Mouse (Mus musculus) ES-Bruce4 (cell line): Measurements from ENCODE around the gene Sin3b. TPM values are rescaled to one million over a fixed set of nuclear protein-coding genes. Genes with fewer than 3 reads are reported as not detected.
"Not testable (repeated sequence)": the region's sequence is repeated elsewhere in the genome, so short reads cannot be mapped to it uniquely, and the experiment has no call there.

Source experiments
- H3K27ac ChIP-seq: 2 replicates; pipeline ENCODE4 v1.5.1; 2012; ENCODE audit warnings: low read length, inconsistent platforms; ENCODE audit not compliant: insufficient read depth
- H3K27me3 ChIP-seq: 2 replicates; pipeline ENCODE4 v1.6.1; 2012; ENCODE audit warnings: mild to moderate bottlenecking, low read length, inconsistent platforms; ENCODE audit not compliant: control insufficient read depth, poor library complexity, insufficient read depth, severe bottlenecking
- H3K36me3 ChIP-seq: 2 replicates; pipeline ENCODE4 v1.6.1; 2012; ENCODE audit warnings: inconsistent platforms, mild to moderate bottlenecking, low read length, moderate library complexity; ENCODE audit not compliant: control insufficient read depth, poor library complexity, insufficient read depth, severe bottlenecking
- H3K4me1 ChIP-seq: one replicate; pipeline ENCODE4 v1.8.1; 2011; ENCODE audit warnings: low read length; ENCODE audit not compliant: control insufficient read depth, insufficient read depth
- H3K4me3 ChIP-seq: 2 replicates; pipeline ENCODE4 v1.5.1; 2011; ENCODE audit warnings: low read depth, mild to moderate bottlenecking, low read length
- H3K9ac ChIP-seq: 2 replicates; pipeline ENCODE4 v1.6.1; 2012; ENCODE audit warnings: low read depth, mild to moderate bottlenecking, inconsistent platforms; ENCODE audit not compliant: poor library complexity, severe bottlenecking
- H3K9me3 ChIP-seq: replicated peaks from 2 replicates; pipeline ENCODE4 v1.6.1; 2012; ENCODE audit warnings: mild to moderate bottlenecking, low read length, inconsistent platforms; ENCODE audit not compliant: control insufficient read depth, poor library complexity, insufficient read depth, severe bottlenecking
- CTCF ChIP-seq: IDR thresholded peaks from one replicate; pipeline ENCODE4 v1.8.1; 2011; ENCODE audit warnings: low read depth, low read length
- EP300 ChIP-seq: IDR thresholded peaks from 2 replicates; pipeline ENCODE4 v1.6.1; 2011; ENCODE audit warnings: low read depth, low read length; ENCODE audit not compliant: insufficient read depth
- POLR2A ChIP-seq: IDR thresholded peaks from one replicate; pipeline ENCODE4 v1.8.1; 2011; ENCODE audit warnings: low read length; ENCODE audit not compliant: insufficient read depth
- polyA plus RNA-seq: library from polyadenylated mRNA; stranded (reverse); fragments of >200 nt; gene quantifications from 2 replicates; pipeline ENCODE4 v1.2.4, GENCODE M21; 2011; ENCODE audit warnings: low read depth; ENCODE audit not compliant: missing spikeins, insufficient read depth, insufficient read length

Sin3b gene
- polyA plus RNA-seq, result 196 and 208 TPM in 2 replicates

DNA sequence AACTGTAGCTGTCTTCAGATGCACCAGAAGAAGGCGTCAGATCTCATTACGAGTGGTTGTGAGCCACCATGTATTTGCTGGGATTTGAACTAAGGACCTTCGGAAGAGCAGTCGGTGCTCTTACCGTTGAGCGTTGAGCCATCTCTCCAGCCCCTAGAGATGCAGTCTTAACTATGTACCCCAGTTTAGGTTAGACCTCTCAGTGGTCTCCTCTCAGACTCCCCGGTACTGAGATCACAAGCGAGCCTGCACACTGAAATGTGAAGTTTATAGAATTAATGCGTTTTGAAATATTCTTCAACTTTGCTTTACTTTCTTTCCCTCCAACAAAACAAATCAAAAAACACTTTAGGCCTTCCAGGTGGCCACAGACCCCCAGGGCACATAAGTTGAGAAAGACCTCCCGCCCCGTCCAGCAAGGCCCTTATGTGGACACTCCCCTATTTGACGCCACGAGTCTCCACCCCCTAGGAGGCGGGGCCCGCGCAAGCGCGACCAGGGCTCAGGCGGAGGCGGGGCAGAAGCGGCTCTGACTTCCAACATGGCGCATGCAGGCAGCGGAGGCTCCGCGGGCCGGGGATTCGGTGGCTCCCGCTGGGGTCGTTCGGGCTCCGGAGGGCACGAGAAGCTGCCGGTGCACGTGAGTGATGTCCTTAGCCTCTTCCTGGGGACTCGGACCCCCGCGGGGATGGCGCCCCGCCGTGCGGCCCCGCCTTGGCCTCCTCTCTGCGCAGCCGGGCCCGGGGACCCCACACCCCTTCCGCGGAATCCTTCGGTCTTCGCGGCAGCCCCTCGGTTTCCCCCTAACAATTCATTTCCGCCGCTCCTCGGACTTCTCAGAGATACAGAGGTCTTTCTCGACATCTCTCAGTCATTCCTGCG is at the start of gene Sin3b:
Sin3b (plus strand) TSS at position 517 of the 882 bp plus-strand sequence.
- peak within 1 kb of the TSS; percentile 95 for H3K9ac ChIP-seq
- peaks cover 29% of the 10 kb centered on the region for H3K36me3 ChIP-seq
- no peak for TF ChIP-seq CTCF
- no peak for TF ChIP-seq EP300
- TF ChIP-seq POLR2A, result peak; percentile 81
- no peak within 1 kb of the TSS for H3K27ac ChIP-seq
- H3K9me3 ChIP-seq, result no peaks in the 10 kb centered on the region
- no peaks in the 10 kb centered on the region for H3K4me1 ChIP-seq
- peak within 1 kb of the TSS; percentile 92 for H3K4me3 ChIP-seq
- no peaks in the 10 kb centered on the region for H3K27me3 ChIP-seq

- Histone ChIP-seq H3K27me3 (no peaks in the 10 kb centered on the region), H3K27ac (no peak overlapping the region), H3K4me1 (peaks cover 15% of the 10 kb centered on the region), H3K4me3 (no peak overlapping the region), H3K9me3 (no peaks in the 10 kb centered on the region), H3K36me3 (no peaks in the 10 kb centered on the region), H3K9ac (no peak overlapping the region)
- TF ChIP-seq POLR2A, result no peak
- no peak for TF ChIP-seq EP300
- no peak for TF ChIP-seq CTCF
These were observed 48.9 kb upstream of the Sin3b start for GRCm38 (mm10) chr8:72674184-72674583.

GRCm38 (mm10) chr8:72676436-72676835 is 46.6 kb upstream of the Sin3b start:
- Histone ChIP-seq H3K9ac (no peak overlapping the region), H3K27me3 (no peaks in the 10 kb centered on the region), H3K36me3 (no peaks in the 10 kb centered on the region), H3K4me1 (peaks cover 11% of the 10 kb centered on the region), H3K27ac (peak overlapping the region; percentile 77), H3K9me3 (no peaks in the 10 kb centered on the region), H3K4me3 (no peak overlapping the region)
- TF ChIP-seq EP300, result no peak
- no peak for TF ChIP-seq POLR2A
- no peak for TF ChIP-seq CTCF

DNA sequence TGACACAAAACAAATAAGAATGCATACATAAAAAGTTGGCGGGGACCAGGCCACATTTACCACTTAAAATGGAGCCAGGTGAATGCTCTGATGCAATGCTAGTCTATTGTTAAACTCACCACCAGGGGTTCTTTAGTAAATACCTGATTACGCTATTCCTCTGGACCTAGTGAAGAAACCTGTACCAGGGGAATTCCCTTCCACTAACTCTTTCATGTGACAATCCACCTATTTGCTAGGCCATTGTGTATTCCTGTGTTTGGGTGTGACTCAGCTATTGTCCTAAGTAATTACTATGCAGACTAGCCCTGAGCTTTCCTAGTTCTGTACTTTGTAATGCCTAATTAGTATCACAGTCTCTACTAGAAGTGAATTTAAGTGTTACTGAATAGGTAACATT is 46.2 kb upstream of the Sin3b start:
- not testable (repeated sequence) for H3K4me3 ChIP-seq

DNA sequence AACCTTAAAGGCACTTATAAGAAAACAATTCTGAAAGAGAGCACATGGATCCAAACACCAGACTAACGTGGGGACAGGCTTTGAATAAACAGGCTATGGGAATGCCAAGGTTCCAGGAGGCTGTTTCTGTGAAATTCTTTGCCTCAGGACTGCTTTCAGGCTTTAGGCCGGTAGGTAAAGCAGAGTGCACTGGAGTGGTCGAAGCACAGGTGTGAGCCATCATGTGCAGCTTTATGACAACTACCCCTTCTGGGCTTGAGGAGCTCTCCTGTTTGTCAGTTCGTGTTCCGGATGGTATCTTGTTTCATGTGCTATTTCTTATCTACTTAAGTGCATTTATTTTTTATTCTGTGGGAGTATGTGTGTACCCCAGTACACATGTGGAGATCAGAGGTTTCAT is 45.8 kb upstream of the Sin3b start:
- no peaks in the 10 kb centered on the region for H3K9me3 ChIP-seq
- no peak overlapping the region for H3K4me3 ChIP-seq
- no peak overlapping the region for H3K9ac ChIP-seq
- H3K4me1 ChIP-seq, result peaks cover 11% of the 10 kb centered on the region
- peak overlapping the region; percentile 62 for H3K27ac ChIP-seq
- TF ChIP-seq POLR2A (no peak), EP300 (0 out of 2 replicates have a peak, but pooled peaks have one; percentile 34), CTCF (no peak)
- H3K36me3 ChIP-seq, result no peaks in the 10 kb centered on the region
- H3K27me3 ChIP-seq, result no peaks in the 10 kb centered on the region

More for the DNA sequence above, 46.2 kb upstream of the Sin3b start:
- H3K9me3 ChIP-seq, H3K36me3 ChIP-seq, H3K27me3 ChIP-seq, H3K9ac ChIP-seq: not testable (repeated sequence)
- Histone ChIP-seq H3K4me1 (peaks cover 11% of the 10 kb centered on the region), H3K27ac (peak overlapping the region; percentile 77)

- no peaks in the 10 kb centered on the region for H3K27me3 ChIP-seq
- peaks cover 16% of the 10 kb centered on the region for H3K4me1 ChIP-seq
- TF ChIP-seq EP300 (peak; percentile 45; the same call in 1 of the 2 replicates), CTCF (peak; percentile 90), POLR2A (no peak)
These were observed 43.0 kb upstream of the Sin3b start for GRCm38 (mm10) chr8:72680133-72680532.

More at GRCm38 (mm10) chr8:72680133-72680532, 43.0 kb upstream of the Sin3b start:
- Histone ChIP-seq H3K27ac (peak overlapping the region; percentile 17; the same call in 1 of the 2 replicates), H3K4me3 (no peak overlapping the region), H3K36me3 (no peaks in the 10 kb centered on the region), H3K9me3 (no peaks in the 10 kb centered on the region), H3K9ac (no peak overlapping the region)
